Mouse (Mus musculus) pancreas, adult 10 weeks (tissue): ENCODE measurements around the gene Ino80. TPM values are rescaled to one million over a fixed set of nuclear protein-coding genes. Genes with fewer than 3 reads are reported as not detected.

Experiments used
- polyA plus RNA-seq: library from polyadenylated mRNA; stranded (reverse); fragments of 350-450 nt; fragmentation: Illumina TruSeq; extraction: RNeasy Lipid Tissue Mini Kit (QIAGEN cat#74804); gene quantifications from one replicate; pipeline ENCODE4 v1.2.3, GENCODE M21; 2015; ENCODE audit warnings: low read depth, low replicate concordance; ENCODE audit not compliant: insufficient read depth

Ino80 gene
- 3.6 TPM for polyA plus RNA-seq

DNA sequence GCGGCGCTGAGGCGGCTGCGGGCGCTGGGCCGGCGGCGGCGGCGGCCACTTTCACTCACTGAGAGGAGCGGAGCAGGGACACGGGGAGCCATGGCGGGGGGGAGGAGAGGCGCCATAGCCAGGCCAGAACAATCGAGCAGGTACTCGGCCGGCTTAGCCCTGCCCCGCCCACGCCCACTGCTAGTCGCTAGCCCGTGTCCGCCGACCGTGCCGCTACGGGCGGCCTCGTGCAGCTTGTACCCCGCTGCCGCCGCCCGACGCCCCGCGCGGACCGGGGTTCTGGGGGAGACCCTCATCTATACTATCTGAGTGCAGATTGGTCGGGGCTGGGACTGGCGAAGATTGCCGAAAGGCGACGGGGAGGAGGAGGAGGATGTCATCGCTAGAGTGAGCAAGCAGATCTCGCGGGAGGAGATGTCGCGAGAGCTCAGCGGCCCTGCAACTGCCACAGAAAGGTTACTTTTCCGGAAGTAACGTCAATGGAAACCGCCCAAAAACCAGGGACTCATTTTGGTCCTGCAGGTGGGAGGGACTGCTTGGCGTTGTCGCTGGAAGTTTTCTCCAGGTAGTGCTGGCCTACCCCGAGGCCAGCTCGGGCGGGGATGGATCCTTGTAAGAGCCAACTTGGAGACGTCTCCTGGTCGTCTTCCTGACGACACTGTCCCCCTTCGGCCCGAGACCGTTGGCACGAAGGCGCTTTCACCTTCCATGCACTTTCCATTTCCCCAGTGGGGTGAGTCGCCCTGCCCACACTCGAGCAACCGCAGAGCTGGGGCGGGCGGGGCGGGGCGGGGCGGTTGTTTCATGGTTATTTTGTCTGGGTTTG lies at the start of gene Ino80:
Gene Ino80 (minus strand): TSS at position 117 of the 826 bp plus-strand sequence.

DNA sequence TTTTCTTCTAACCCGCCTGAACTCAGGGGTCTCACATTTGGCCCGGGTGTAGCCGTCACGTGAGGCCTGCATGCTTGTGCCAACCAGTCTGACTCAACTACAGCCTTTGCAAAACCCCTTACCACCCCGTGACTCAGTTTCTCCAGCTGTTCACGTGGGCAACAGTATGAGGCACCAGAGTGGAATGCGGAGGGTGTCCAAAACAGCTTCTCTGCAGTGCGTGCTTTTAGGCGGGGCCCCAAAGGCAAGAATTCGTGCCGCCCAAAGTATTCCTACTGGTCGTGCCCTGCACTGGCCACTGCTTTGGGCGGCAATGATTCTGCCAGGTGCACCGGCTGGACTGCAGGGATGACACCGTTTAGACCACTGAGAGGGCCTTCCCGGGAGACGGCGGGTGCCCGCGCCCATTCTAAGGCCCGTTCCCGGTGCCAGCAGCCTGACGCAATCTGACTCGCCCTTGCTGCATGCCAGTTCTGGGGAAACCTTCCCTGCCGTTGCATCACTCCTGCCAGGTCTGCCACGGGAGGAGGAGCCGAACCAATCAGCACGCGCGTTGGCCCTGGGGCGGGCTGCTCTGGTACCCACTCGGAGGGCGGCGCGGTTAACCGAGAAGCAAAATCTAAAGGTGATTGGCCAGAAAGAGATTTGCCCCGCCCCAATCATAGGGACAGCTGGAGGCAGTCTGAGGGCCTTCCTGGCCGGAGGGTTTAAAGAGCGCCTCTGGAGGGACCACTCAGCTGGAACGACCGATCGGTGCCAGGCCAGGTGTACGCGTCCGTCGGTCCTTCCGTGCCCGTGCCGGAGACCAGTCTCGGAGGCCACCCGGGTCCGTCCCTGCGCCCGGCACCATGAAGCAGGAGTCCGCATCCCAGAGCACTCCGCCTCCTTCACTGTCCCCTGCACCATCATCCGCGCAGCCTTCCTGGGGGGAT lies 126.7 kb downstream of the Ino80 start, which contains the start of gene Chac1:
Gene Chac1 (plus strand): TSS at position 675 of the 932 bp plus-strand sequence.

DNA sequence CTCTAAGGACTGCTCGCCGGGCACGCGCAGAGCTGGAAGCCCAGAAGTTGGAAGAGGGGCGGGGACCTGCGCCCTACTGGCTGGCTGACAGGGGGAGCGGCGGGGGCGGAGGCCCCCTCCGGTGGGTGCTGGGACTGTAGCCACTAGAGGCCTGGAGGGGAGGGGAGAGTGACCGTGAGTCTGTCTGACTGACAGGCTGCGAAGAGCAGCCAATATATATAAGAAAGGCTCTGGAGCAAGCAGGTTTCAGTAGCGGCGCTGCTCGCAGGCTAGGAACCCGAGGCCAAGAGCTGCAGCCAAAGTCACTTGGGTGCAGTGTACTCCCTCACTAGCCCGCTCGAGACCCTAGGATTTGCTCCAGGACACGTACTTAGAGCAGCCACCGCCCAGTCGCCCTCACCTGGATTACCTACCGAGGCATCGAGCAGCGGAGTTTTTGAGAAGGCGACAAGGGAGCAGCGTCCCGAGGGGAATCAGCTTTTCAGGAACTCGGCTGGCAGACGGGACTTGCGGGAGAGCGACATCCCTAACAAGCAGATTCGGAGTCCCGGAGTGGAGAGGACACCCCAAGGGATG lies 151.8 kb downstream of the Ino80 start, which contains the start of gene Dll4:
Gene Dll4 (plus strand): TSS at position 217 of the 576 bp plus-strand sequence.

Other genes with a start within 250 kb of the Ino80 start
- gene Ppp1r14d, start 247.8 kb downstream of the Ino80 start, polyA plus RNA-seq: 1.2 TPM
- gene Spint1, start 240.3 kb downstream of the Ino80 start, polyA plus RNA-seq: 27.8 TPM
- 2.1 TPM for gene Rhov, start 206.4 kb downstream of the Ino80 start, polyA plus RNA-seq
- gene Vps18, start 188.9 kb downstream of the Ino80 start, polyA plus RNA-seq: 3.5 TPM
- gene Dll4, start 151.9 kb downstream of the Ino80 start, polyA plus RNA-seq: 6.2 TPM
- gene Chac1, start 126.5 kb downstream of the Ino80 start, polyA plus RNA-seq: 15.9 TPM
- 0.15 TPM for gene Exd1, start 69.9 kb upstream of the Ino80 start, polyA plus RNA-seq
- gene Chp1, start 70.0 kb upstream of the Ino80 start, polyA plus RNA-seq: 25.1 TPM
- gene Nusap1, start 140.6 kb upstream of the Ino80 start, polyA plus RNA-seq: not detected
- gene Oip5, start 140.8 kb upstream of the Ino80 start, polyA plus RNA-seq: not detected
- gene Ndufaf1, start 185.1 kb upstream of the Ino80 start, polyA plus RNA-seq: 5.4 TPM
- gene Rtf1, start 197.4 kb upstream of the Ino80 start, polyA plus RNA-seq: 4.5 TPM